Mouse (Mus musculus) MEL (cell line): ENCODE data around the gene Tmc6.

ENCODE experiments used
- BHLHE40 ChIP-seq: IDR thresholded peaks from 2 replicates; pipeline ENCODE4 v1.6.1; 2012; ENCODE audit warnings: low read depth, mild to moderate bottlenecking, inconsistent platforms, low read length, improper control_type of control experiment, borderline replicate concordance
- CTCF ChIP-seq, 3 experiments: IDR thresholded peaks in 2 of 3; conservative IDR thresholded peaks in 1 of 3; 2 replicates each; pipeline ENCODE4 v1.5.1; 2011 to 2012; ENCODE audit warnings: low read length in 3 of 3, low read depth in 2 of 3, mild to moderate bottlenecking in 2 of 3, improper control_type of control experiment in 1 of 3, inconsistent platforms in 1 of 3, mixed read lengths in 1 of 3, moderate library complexity in 1 of 3; ENCODE audit not compliant: control insufficient read depth in 1 of 3, insufficient read depth in 1 of 3, poor library complexity in 1 of 3, severe bottlenecking in 1 of 3
- EP300 ChIP-seq, 2 experiments: IDR thresholded peaks; 2 replicates each; pipeline ENCODE4 v1.6.1; 2011; ENCODE audit warnings: improper control_type of control experiment in 2 of 2, low read length in 2 of 2, low read depth in 1 of 2, mild to moderate bottlenecking in 1 of 2
- HCFC1 ChIP-seq: IDR thresholded peaks from 2 replicates; pipeline ENCODE4 v1.6.1; 2012; ENCODE audit warnings: low read depth, mild to moderate bottlenecking, inconsistent platforms, low read length, improper control_type of control experiment, moderate library complexity
- KAT2A ChIP-seq: conservative IDR thresholded peaks from 2 replicates; pipeline ENCODE4 v1.6.1; 2012; ENCODE audit warnings: low read depth, low read length, improper control_type of control experiment, inconsistent platforms
- POLR2A ChIP-seq, 2 experiments: IDR thresholded peaks; 2 replicates each; pipeline ENCODE4 v1.6.1; 2011 to 2012; ENCODE audit warnings: low read length in 2 of 2, mild to moderate bottlenecking in 2 of 2, control low read depth in 1 of 2, improper control_type of control experiment in 1 of 2, low read depth in 1 of 2, moderate library complexity in 1 of 2; ENCODE audit not compliant: control insufficient read depth in 1 of 2, insufficient read depth in 1 of 2, poor library complexity in 1 of 2
- ZMIZ1 ChIP-seq: IDR thresholded peaks from 2 replicates; pipeline ENCODE4 v1.6.1; 2012; ENCODE audit warnings: low read depth, mild to moderate bottlenecking, inconsistent platforms, low read length, improper control_type of control experiment, moderate library complexity

- TF ChIP-seq KAT2A (no peak; the same call in 1 of the 2 replicates), CTCF (IDR thresholded peaks at IDR 0.05 in 2 of 3, conservative IDR thresholded peaks at IDR 0.05 in 1 of 3; ENCODE audit: control insufficient read depth in 1 of 3, insufficient read depth in 1 of 3, low read depth in 2 of 3, low read length in 3 of 3, poor library complexity in 1 of 3, severe bottlenecking in 1 of 3) (no peak), EP300 (IDR thresholded peaks at IDR 0.05; ENCODE audit: low read depth in 1 of 2, low read length in 2 of 2) (0 out of 4 replicates have a peak, but pooled peaks of 1 of the 2 experiments have one; percentile 32), HCFC1 (peak; percentile 64), POLR2A (IDR thresholded peaks at IDR 0.05; ENCODE audit: control insufficient read depth in 1 of 2, insufficient read depth in 1 of 2, low read depth in 1 of 2, low read length in 2 of 2, poor library complexity in 1 of 2) (peak; percentile 36 to 66; a peak in 1 of 4 replicates), ZMIZ1 (0 out of 2 replicates have a peak, but pooled peaks have one; percentile 32), BHLHE40 (peak; percentile 88)
Measured at GRCm38 (mm10) chr11:117781993-117782704, at the start of gene Tmc6, which contains the start of gene Tmc8.
